Mouse (Mus musculus): ENCODE results near the gene Fam126b.
"Not testable (repeated sequence)": the region's sequence is repeated elsewhere in the genome, so short reads cannot be mapped to it uniquely, and the experiment has no call there.

The Fam126b gene

GRCm38 (mm10) chr1:58586171-58586997, at the start of gene Fam126b, which contains the start of gene Ndufb3:
Gene Fam126b, minus strand, starts transcription at chr1:58586323.
Gene Ndufb3, plus strand, starts transcription at chr1:58586384.
- DNase-seq (ENCODE audit: low read depth, low spot score): peak; percentile 95

- not testable (repeated sequence) for DNase-seq (ENCODE audit: low read depth, low spot score)
These were observed 42.7 kb upstream of the Fam126b start for GRCm38 (mm10) chr1:58628847-58629246.

- peak; percentile 48 for DNase-seq (ENCODE audit: low read depth, low spot score)
These were observed 36.0 kb upstream of the Fam126b start for GRCm38 (mm10) chr1:58621996-58622748.

GRCm38 (mm10) chr1:58621251-58621650, 35.1 kb upstream of the Fam126b start:
- DNase-seq (ENCODE audit: low read depth, low spot score): no peak

- DNase-seq (ENCODE audit: low read depth, low spot score): no peak
These were observed 32.6 kb upstream of the Fam126b start for GRCm38 (mm10) chr1:58618766-58619165.

GRCm38 (mm10) chr1:58617978-58618668, 32.0 kb upstream of the Fam126b start:
- no peak for DNase-seq (ENCODE audit: low read depth, low spot score)

DNA sequence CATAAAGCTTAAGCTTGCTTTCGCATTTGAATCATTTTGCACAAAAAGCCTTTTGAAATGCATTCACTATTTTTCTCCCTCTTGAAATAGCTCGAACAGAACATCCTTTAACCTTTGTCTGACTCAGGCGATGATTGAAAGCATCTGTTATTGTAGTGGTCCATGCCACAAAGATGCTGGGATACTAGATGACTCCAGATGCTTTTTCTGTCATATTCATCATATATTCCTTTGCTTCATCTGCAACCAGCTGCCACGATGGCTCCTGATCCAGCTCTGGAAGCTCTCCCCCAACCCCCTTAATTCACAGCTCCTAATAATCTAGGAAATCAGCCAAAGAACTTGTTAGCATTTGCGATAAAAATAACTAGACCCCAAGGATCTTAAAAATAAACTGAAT, 31.0 kb upstream of the Fam126b start:
- peak; percentile 39 for DNase-seq (ENCODE audit: low read depth, low spot score)

DNA sequence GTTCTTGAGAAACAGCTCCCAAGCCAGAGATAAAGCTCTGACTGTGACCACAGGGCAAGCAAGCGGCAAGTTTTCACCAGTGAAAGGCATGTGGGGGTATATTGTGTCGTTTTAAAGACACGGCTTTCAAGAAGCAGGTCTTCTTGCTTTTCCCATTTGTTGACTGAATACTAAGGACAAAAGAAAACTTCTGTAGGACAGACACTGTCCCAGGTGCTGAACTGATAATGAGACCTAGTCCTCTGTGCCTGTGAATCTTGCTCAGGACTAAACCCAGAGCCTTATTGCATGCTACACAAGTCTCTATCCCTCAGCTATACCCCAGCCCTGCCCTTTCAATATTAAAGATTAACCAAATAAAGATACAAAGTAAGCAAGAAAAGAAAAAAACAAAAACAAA, 30.1 kb upstream of the Fam126b start:
- no peak for DNase-seq (ENCODE audit: low read depth, low spot score)

GRCm38 (mm10) chr1:58615146-58615545, 29.0 kb upstream of the Fam126b start:
- no peak for DNase-seq (ENCODE audit: low read depth, low spot score)

DNA sequence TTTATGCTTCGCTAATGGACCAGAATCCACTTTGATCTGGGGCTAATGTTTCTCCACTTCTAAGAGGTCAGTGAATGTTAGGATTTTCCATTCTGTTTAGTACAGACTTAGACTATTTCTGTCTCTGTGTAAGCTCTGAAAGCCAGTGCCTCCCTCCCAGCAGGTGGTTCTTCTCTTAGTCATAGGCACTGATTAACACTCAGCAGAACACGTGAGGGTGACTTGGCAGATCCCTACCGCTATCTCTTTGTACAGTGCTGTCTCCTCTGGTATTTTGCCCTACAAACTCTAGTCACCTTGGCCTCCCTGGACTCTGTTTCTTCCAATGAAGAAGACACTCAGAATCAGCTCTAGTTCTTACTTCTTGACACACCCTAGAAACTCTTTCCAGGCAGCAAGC, 28.3 kb upstream of the Fam126b start:
- DNase-seq (ENCODE audit: low read depth, low spot score): peak; percentile 81

- DNase-seq (ENCODE audit: low read depth, low spot score): no peak
These were observed 27.7 kb upstream of the Fam126b start for GRCm38 (mm10) chr1:58613786-58614185.

DNA sequence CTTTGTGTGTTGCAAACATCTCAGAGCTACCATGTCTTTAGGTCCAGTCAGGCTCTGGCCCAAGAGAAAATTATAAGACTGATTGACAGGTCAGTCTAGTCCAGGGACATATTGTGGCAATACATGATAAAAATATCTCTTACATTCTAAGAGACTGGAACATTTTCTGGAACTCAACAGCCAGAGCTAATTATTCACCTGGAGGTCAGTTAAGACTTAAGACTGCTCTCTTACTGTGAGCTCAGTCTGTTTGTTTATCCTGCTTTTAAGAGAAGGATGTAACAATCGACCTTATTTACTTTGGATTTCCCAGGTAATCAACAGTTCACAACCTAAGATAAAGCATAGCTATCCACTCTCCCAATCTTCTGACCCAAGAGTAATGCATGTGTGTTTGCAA, 24.5 kb upstream of the Fam126b start:
- no peak for DNase-seq (ENCODE audit: low read depth, low spot score)

DNA sequence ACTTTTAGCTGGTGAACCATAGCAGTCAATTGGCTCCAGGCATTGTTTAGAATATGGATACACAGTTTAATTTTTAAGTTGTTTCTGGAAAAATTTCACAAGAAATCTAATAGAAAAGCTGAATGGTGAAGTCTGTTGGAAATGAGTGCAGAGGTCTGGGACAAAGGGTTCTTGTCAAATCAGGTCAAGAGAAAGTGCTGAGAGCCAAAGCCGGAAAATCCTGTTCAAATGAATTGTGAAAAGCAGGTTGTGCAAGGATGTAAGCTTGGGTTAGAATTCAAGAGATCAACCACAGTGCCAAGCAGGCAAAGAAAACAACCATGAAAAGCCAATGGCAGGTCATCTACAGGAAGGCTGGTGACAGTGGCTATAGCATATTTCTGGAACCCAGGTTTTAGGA, 24.0 kb upstream of the Fam126b start:
- DNase-seq (ENCODE audit: low read depth, low spot score): no peak

GRCm38 (mm10) chr1:58609591-58609990, 23.5 kb upstream of the Fam126b start:
- not testable (repeated sequence) for DNase-seq (ENCODE audit: low read depth, low spot score)

- DNase-seq (ENCODE audit: low read depth, low spot score): no peak
These were observed 17.6 kb upstream of the Fam126b start for GRCm38 (mm10) chr1:58603738-58604137.

GRCm38 (mm10) chr1:58602681-58603080, 16.6 kb upstream of the Fam126b start:
- no peak for DNase-seq (ENCODE audit: low read depth, low spot score)

- DNase-seq (ENCODE audit: low read depth, low spot score): no peak
These were observed 1.4 kb upstream of the Fam126b start for GRCm38 (mm10) chr1:58587491-58587890.

GRCm38 (mm10) chr1:58585373-58586170, 551 bp downstream of the Fam126b start:
- DNase-seq (ENCODE audit: low read depth, low spot score): peak; percentile 42

GRCm38 (mm10) chr1:58584271-58584670, 1.9 kb downstream of the Fam126b start:
- DNase-seq (ENCODE audit: low read depth, low spot score): peak; percentile 60

GRCm38 (mm10) chr1:58582611-58583010, 3.5 kb downstream of the Fam126b start:
- DNase-seq (ENCODE audit: low read depth, low spot score): no peak

GRCm38 (mm10) chr1:58579179-58579578, 6.9 kb downstream of the Fam126b start:
- DNase-seq (ENCODE audit: low read depth, low spot score): no peak
